Mouse (Mus musculus) right cerebral cortex, adult 18-20 months (tissue): ENCODE measurements around the gene Abcc12.

Experiments
- DNase-seq: peaks from one replicate; pipeline ENCODE4 v3.0.0; 2022; ENCODE audit warnings: mixed read lengths

The Abcc12 gene

DNA sequence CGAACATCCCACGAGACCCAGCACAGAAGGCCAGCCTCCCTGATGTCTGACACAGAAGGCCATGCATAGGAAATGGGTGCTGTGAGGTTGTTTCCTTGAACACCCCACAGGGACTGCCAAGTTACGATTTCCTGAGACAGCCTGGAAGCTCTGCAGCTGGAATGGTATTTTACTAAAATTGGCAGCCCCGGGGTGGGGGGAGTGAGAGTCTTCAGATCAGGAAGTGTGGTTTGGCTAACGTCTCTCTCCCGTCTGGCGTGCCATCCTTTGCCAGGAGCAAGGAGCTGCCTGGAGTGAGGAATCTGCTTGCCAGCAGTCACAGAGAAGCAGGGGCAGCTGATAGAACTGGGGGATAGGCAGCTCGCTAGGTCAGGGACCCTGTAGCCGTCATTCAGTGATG lies 2.4 kb downstream of the Abcc12 start:
- DNase-seq, result peak; percentile 77

DNA sequence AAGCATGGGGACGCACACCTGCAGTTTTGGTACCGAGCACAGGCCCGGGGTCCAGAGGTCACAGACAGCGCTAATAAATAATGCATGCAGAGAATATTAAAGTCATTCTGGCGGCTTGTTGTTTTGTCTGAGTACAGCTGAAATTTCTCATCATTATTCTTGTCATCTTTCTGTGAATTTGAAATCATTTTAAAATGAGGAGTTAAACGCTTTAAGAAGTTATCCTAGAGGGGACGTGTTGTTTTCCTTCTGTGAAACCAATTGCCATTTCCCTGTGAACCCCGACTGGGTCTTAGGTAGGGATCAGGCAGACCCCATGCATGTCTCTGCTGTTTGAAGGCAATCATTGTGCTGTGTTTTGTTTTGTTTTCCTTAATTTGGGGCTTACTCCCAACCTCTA lies 2.9 kb downstream of the Abcc12 start:
- DNase-seq, result no peak

DNA sequence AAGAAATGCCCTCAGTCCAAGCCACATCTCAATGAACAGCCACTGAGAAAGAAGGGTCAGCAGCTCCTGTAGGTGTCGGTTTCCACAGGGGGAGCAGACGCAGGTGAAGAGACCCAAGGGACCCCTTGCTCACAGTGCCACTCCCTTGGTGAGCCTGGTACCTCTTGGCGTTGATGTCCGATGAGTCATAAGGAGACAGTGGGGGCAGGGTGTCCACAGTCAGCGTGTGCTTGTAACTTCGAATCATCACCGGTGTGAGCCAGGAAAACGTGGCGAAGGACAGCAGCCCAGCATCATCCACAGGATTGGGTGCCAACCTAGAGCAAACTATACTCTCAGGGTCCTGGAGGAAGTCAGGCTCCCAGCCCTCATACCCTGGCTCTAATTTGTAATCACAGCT lies 16.8 kb downstream of the Abcc12 start:
- no peak for DNase-seq

DNA sequence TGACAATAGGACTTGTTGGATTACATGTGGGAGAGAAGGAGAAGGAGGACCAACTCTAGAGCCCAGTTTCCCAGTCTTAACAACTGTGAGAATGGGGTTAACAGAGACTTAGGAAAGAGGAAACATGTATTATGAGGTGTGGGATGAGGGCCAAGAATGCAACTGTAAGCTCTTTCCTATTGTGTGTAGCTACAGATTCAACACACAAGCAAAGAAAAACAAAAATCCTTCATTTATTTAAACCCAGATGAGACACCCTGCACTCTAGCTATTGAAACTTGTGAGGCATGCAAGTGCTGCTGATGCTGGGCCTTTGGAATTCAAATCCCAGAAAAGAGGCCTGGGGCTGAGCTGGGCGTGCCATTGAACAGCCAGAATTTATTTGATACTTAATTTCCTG lies 18.7 kb downstream of the Abcc12 start:
- DNase-seq, result no peak

DNA sequence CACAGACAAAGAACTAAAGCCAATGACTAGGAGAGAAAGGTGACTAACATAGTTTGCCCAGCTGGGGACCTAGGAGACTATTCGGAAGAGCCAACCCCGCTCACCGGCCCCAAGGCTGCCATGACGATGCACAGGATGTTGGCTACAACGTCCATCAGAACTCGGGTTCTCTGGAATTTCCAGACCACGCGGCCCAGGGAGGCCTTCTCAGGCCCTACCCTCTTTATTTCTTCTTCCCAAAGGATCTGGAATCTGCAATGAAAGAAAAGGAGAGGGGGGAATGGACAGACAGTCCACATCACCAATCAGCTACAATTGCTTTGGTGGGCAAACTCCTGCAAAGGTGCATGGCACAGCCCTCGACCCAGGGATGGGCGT lies 19.8 kb downstream of the Abcc12 start:
- DNase-seq, result no peak

DNA sequence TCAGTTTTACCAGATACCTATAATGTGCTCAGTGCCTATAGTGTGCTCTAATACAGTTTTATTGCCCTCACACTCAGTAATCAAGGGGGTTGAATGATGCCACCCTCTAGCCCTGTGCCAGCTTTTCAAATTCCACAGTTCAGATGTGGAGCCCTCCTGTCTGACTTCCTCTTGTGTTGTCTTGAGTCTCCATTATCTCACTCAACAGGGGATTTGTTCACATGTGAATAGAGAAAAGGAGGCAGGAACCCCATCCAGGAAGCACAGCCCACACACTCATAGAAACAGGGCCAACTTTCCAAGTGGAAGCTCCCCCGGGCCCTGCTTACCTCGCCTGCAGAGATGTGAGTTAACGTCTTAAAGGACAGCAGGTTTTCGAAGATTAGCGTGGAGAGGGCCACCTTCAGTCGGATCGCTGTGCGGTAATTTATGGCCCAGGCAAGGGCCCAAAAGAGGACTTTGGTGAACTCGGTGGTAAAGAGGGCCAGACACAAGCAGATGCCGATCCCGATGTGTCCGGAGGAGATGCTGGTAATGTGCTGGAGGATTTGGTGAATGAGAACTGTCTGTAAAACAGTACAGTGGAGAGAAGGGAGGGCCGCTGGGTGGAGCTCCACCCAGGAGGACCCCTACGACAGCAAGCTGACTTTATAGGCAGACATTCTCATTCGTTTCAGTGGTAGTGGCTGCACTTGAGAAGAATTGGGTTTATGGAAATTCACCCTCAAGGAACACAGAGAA lies 20.4 kb downstream of the Abcc12 start:
- no peak for DNase-seq

DNA sequence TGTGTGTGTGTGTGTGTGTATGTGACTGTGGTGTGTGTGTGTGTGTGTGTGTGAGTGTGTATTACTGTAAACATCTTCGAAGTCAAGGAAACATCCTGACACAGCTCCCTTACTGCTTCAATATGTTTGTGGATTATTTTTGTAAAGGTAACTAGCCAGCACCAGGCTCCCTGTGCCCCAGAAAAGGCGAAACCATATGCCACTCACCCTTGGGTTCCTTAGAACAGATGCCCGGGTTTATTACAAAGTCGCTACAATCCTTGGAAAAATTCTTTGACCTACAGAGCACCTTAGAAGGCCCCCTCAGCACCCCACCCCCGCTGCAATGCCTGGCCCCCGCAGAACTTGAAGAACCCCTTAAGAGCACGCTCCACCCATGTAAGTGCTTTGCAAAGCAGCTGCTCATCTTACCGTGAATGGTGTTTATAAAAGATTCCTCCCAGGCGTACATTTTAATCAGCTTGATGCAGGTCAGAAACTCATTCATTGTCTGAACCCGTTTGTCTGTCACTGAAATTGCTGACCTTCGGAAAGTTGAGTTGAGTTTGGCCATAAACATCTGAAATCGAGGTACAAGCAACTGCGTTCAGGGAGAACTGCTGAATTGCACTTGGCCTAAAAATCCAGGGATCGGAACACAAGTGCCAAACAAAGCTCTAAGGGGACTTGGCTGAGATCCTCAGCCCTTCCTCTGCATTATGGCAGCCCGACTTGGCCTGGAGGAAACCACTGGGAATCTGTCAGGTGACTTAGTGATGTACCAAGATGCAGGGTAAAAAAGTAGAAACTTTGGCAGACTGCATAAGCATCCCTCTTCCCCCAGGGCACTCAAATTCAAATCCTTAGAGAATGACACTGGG lies 23.1 kb downstream of the Abcc12 start:
- no peak for DNase-seq

- no peak for DNase-seq
Measured at GRCm38 (mm10) chr8:86555564-86555963, 24.9 kb downstream of the Abcc12 start.

- DNase-seq, result no peak
Measured at GRCm38 (mm10) chr8:86554220-86554891, 26.1 kb downstream of the Abcc12 start.

GRCm38 (mm10) chr8:86550516-86550915 lies 30.0 kb downstream of the Abcc12 start:
- no peak for DNase-seq

GRCm38 (mm10) chr8:86546001-86546400 lies 34.5 kb downstream of the Abcc12 start:
- no peak for DNase-seq

- no peak for DNase-seq
Measured at GRCm38 (mm10) chr8:86540906-86541305, 39.6 kb downstream of the Abcc12 start.

DNA sequence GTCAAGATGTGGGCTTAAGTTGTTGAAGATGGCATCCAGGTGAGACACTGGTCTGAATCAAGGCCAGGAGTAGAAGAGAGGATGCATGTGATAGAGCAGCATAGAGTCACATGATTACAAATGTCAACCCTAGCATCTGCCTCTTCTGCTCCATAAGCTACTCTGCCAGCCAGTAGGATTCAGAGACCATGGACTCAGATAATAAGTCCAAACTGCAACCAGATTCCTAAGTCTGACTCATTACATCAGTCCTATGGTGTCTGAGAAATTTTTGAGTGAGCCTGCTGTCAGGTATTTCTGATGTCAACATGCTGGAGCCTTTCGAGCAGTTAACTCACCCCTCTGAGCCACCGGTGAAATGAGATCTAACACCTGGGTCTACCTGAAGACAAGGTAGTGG lies 40.1 kb downstream of the Abcc12 start:
- no peak for DNase-seq

- DNase-seq, result no peak
Measured at GRCm38 (mm10) chr8:86536663-86536987, 43.9 kb downstream of the Abcc12 start.

- peak; percentile 74 for DNase-seq
Measured at GRCm38 (mm10) chr8:86535791-86536662, 44.5 kb downstream of the Abcc12 start.

DNA sequence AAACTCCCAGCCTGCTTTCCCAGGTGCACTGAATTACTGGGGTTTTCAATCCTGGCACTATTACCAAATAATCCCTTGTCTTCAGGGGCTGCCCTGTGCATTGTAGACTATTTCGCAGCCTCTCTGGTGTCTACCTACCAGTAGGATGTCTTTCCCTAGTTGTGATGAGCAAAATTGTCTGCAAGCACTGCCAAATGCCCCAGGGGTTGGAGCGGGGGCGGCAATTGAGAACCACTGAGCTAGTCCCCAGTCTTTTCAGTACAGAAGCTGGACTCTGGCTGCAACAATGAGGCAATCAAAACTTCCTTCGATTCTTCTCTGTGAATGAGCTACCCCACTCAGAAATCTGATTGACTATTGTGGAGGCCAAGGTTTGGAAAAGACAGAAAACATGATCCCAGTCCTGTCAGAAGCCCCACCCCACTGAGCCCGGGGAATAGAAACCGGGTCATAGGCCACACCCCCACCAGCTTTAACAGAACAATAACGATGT lies 45.4 kb downstream of the Abcc12 start:
- DNase-seq, result no peak

- DNase-seq, result no peak
Measured at GRCm38 (mm10) chr8:86529714-86530113, 50.8 kb downstream of the Abcc12 start.

DNA sequence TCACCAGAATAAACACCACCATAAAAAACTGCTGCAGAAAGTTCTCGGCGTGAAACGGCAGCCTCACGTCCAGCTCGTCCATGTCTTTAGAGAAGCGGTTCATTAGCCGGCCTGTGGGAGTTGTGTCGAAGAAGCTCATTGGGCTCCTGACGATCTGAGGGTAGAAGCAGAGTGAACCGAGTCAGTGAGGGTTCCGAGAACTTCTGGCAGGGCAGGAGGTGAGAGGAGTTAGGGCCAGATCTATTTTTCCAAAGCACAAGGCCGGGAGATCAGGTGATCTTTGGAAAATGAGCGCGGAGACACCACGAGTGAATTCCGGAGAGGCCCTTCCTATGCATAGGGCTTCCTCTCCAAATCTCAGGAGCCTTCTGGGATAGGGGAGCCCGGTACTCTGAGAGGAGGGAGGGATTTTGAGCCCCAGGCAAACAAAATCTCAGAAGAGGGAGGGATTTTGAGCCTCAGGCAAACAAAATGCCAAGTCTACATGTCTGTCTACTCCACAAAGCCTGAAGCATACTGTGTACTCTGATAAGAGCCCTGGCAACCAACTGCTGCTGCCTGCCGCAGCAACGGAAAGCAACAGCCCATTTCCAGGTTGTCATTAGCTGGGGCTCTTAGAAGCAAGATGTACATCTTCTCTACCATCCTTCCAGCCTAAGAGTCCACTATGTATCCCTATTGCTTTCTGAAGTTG lies 53.0 kb downstream of the Abcc12 start:
- no peak for DNase-seq

DNA sequence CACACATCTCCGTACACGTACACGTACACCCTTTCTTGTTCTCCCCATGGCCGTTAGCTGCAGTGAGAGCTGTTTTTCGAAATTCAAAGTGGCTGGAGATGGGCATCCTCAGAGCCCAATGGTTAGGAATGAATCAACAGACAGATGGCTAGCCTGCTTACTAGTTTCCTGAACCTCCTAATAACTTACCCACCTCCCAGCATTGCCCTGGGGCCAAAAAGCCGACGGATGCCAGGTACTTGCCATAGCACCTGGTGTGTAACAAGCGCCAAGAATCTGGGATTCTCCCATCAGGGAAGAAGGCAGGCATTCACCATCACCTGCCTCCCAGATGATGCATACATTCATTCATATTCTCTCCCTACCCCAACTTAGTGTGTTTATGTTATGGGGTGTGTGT lies 53.7 kb downstream of the Abcc12 start:
- no peak for DNase-seq

GRCm38 (mm10) chr8:86514203-86514602 lies 66.3 kb downstream of the Abcc12 start:
- DNase-seq, result no peak

GRCm38 (mm10) chr8:86512886-86513285 lies 67.6 kb downstream of the Abcc12 start:
- no peak for DNase-seq
